9 mouse cellular contexts compared by ENCODE assay signal in the genomic region with DNA sequence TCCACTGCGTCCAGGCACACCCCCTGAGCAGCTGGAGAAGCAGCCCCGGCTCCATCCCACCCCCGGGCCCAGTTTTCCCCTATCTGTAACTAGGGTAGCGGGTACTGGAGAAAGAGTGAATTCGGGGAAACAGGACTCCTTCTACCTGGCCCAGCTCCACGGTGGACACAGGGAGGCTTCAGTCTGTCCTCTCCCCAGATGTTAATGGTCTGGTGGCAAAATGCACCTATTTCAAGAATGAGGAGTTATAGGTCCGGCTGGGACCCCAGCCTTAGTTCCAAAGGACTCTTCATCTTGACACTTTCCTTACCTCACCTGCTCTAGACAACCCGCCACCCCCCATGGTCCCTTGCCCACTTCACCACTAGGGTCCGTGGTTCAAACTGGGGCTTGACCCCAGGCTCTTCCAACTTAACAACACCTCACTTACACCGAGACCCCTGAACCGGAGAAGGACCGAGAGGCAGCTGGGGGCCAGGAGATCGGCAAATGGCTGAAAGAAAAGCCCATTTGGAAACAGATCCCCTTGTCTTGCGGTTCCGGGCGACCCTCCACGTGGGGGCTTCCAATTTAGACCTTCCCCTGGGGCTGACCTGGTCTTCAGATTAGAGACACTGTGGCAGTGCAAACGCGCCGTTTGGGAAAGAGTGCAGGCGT. TPM values are rescaled to one million over a fixed set of nuclear protein-coding genes. Genes with fewer than 3 reads are reported as not detected.
DNase-seq lines count a peak whose midpoint lies in the region; TF ChIP-seq lines count a peak whose summit lies in the region.
"Had no signal": no experiment of that assay in that cellular context is flagged by ENCODE, and none has a peak within 500 bp of the region (broad histone marks: within the 10 kb centered on the region; RNA-seq: fewer than 3 reads in every experiment).

No protein-coding gene starts in this region.

- peaks cover 2% of the 10 kb centered on the region; the same call in 1 of the 2 replicates for H3K36me3 ChIP-seq in heart, adult 2 months (ENCODE audit: control insufficient read depth, insufficient read depth, low read length)
- H3K36me3 ChIP-seq in ES-E14 (ENCODE audit: control insufficient read depth, insufficient read depth, low read length, poor library complexity, severe bottlenecking), result no peaks in the 10 kb centered on the region
- peaks cover 24% of the 10 kb centered on the region for H3K36me3 ChIP-seq in hindbrain, embryonic 10.5 days
- H3K36me3 ChIP-seq in midbrain, embryonic 10.5 days, result peaks cover 23% of the 10 kb centered on the region

- 11% methylated on average over 21 of the region's 21 CpGs for WGBS in heart, adult 2 months
- WGBS in hindbrain, embryonic 10.5 days, result 1% methylated on average over 21 of the region's 21 CpGs
- WGBS in midbrain, embryonic 10.5 days, result under 1% methylated on average over 21 of the region's 21 CpGs

- TF ChIP-seq POLR2A in heart, adult 2 months (IDR thresholded peaks at IDR 0.05; ENCODE audit: insufficient read depth, low read depth, low read length), result no peak

- peak overlapping the region; percentile 83 for H3K9ac ChIP-seq in heart, adult 2 months (ENCODE audit: low read depth, low read length)
- H3K9ac ChIP-seq in ES-E14 (ENCODE audit: insufficient read depth, low read depth, low read length, poor library complexity, severe bottlenecking), result peak overlapping the region; percentile 63; the same call in 1 of the 2 replicates

- H3K27ac ChIP-seq in heart, adult 2 months, result peak overlapping the region; percentile 79
- no peak overlapping the region for H3K27ac ChIP-seq in ES-E14 (ENCODE audit: insufficient read depth, low read depth, low read length, poor library complexity, severe bottlenecking)
- peak overlapping the region; percentile 95 for H3K27ac ChIP-seq in hindbrain, embryonic 10.5 days
- peak overlapping the region; percentile 96 for H3K27ac ChIP-seq in midbrain, embryonic 10.5 days (replicated peaks)

- intact Hi-C loops in heart, adult 2 months (cut with DNase I), result no loop called here
- intact Hi-C loops in heart, postnatal 14 days (cut with DNase I), result no loop called here

- H3K27me3 ChIP-seq in heart, adult 2 months (ENCODE audit: control insufficient read depth, insufficient read depth, low read length), result no peaks in the 10 kb centered on the region
- H3K27me3 ChIP-seq in hindbrain, embryonic 10.5 days (ENCODE audit: insufficient read depth, poor library complexity, severe bottlenecking), result peaks cover 83% of the 10 kb centered on the region
- H3K27me3 ChIP-seq in midbrain, embryonic 10.5 days (ENCODE audit: low read depth, poor library complexity, severe bottlenecking), result peaks cover 53% of the 10 kb centered on the region

- in situ Hi-C loops in ES-E14 (cut with MboI; ENCODE audit: low sequenced_read_pairs in 2 of 2, unreplicated experiment in 2 of 2), result no loop called here

- H3K9me3 ChIP-seq in ES-E14 (ENCODE audit: control insufficient read depth, insufficient read depth, low read depth, low read length), result no peaks in the 10 kb centered on the region
- H3K9me3 ChIP-seq in hindbrain, embryonic 10.5 days, result no peaks in the 10 kb centered on the region
- H3K9me3 ChIP-seq in midbrain, embryonic 10.5 days (replicated peaks), result no peaks in the 10 kb centered on the region

- H3K4me3 ChIP-seq in heart, adult 2 months, result peak overlapping the region; percentile 60
- peak overlapping the region; percentile 84 to 89 for H3K4me3 ChIP-seq in ES-E14 (ENCODE audit: insufficient read depth in 1 of 2, low read depth in 1 of 2, low read length in 2 of 2, poor library complexity in 1 of 2, severe bottlenecking in 1 of 2)
- peak overlapping the region; percentile 83 for H3K4me3 ChIP-seq in hindbrain, embryonic 10.5 days
- peak overlapping the region; percentile 89 for H3K4me3 ChIP-seq in midbrain, embryonic 10.5 days

- H3K4me1 ChIP-seq in heart, adult 2 months (ENCODE audit: control insufficient read depth, insufficient read depth, low read length), result peaks cover 3% of the 10 kb centered on the region
- peaks cover 10 to 47% of the 10 kb centered on the region in 2 experiments for H3K4me1 ChIP-seq in ES-E14 (ENCODE audit: control insufficient read depth in 2 of 2, insufficient read depth in 2 of 2, low read length in 2 of 2, poor library complexity in 1 of 2)
- H3K4me1 ChIP-seq in hindbrain, embryonic 10.5 days (replicated peaks), result peaks cover 80% of the 10 kb centered on the region
- peaks cover 77% of the 10 kb centered on the region for H3K4me1 ChIP-seq in midbrain, embryonic 10.5 days

- TF ChIP-seq EP300 in heart, adult 2 months (IDR thresholded peaks at IDR 0.05; ENCODE audit: insufficient read depth, low read depth, low read length), result no peak

- TF ChIP-seq CTCF in heart, adult 2 months (IDR thresholded peaks at IDR 0.05), result no peak

- no peaks in the 10 kb centered on the region for H3K79me2 ChIP-seq in heart, adult 2 months (replicated peaks; ENCODE audit: control insufficient read depth, insufficient read depth, low read length)

- no peak for DNase-seq in heart, adult 2 months
- no peak for DNase-seq in heart, postnatal 14 days
- DNase-seq in ES-E14 (ENCODE audit: low read depth, low spot score), result no peak
- DNase-seq in hindbrain, embryonic 10.5 days (ENCODE audit: low spot score), result no peak
- no peak for DNase-seq in midbrain, embryonic 10.5 days (ENCODE audit: low spot score)
- no peak for DNase-seq in urinary bladder, postnatal 14 days (ENCODE audit: low spot score)
- no peak for DNase-seq in urinary bladder, adult 18-20 months (ENCODE audit: low spot score in 2 of 2)
- DNase-seq in right cerebral cortex, adult 18-20 months, result no peak
- DNase-seq: kidney, postnatal 10 days had no signal

TF ChIP-seq in ES-E14, 5 proteins besides CTCF, POLR2A, EP300 and RAD21:
- TF ChIP-seq ZC3H11A (IDR thresholded peaks at IDR 0.05; ENCODE audit: borderline replicate concordance, low read depth, low read length) (no peak), MAFK (IDR thresholded peaks at IDR 0.05; ENCODE audit: insufficient read depth, low read depth, low read length) (no peak), CHD2 (IDR thresholded peaks at IDR 0.05; ENCODE audit: low read depth, low read length) (no peak), ZNF384 (IDR thresholded peaks at IDR 0.05; ENCODE audit: low read depth, low read length) (no peak), HCFC1 (IDR thresholded peaks at IDR 0.05; ENCODE audit: borderline replicate concordance, insufficient read depth, low read length) (no peak)

RNA-seq across cellular contexts. Expression of gene Sema3f, which starts 1.7 kb away (rescaled TPM):
- 10 to 100 TPM; 13.4 to 16.8 TPM for total RNA-seq in heart, adult 2 months (2021)
- polyA plus RNA-seq in heart, adult 2 months (2012; rRNA removed), result 29.1 and 31.8 TPM in 2 replicates
- total RNA-seq in heart, postnatal 14 days (2021), result 10 to 100 TPM; 17.7 to 18.0 TPM
- 11.5 and 11.6 TPM in 2 replicates for total RNA-seq in ES-E14 (2012; rRNA removed)
- polyA plus RNA-seq in hindbrain, embryonic 10.5 days (2016; fragmentation: Nextera tagmentation; extraction: Ambion mirVana), result 14.5 and 16.4 TPM in 2 replicates
- 14.9 and 17.2 TPM in 2 replicates for polyA plus RNA-seq in midbrain, embryonic 10.5 days (2016; fragmentation: Nextera tagmentation; extraction: Ambion mirVana)

RNA-seq across cellular contexts. Expression of gene Gnat1, which starts 29.1 kb away (rescaled TPM):
- total RNA-seq in heart, adult 2 months (2021), result not detected
- not detected in 2 replicates for polyA plus RNA-seq in heart, adult 2 months (2012; rRNA removed)
- not detected for total RNA-seq in heart, postnatal 14 days (2021)
- total RNA-seq in ES-E14 (2012; rRNA removed), result 1.2 and 1.8 TPM in 2 replicates
- 2.6 and 3.1 TPM in 2 replicates for polyA plus RNA-seq in hindbrain, embryonic 10.5 days (2016; fragmentation: Nextera tagmentation; extraction: Ambion mirVana)
- 3.2 and 3.6 TPM in 2 replicates for polyA plus RNA-seq in midbrain, embryonic 10.5 days (2016; fragmentation: Nextera tagmentation; extraction: Ambion mirVana)

RNA-seq across cellular contexts. Expression of gene Slc38a3, which starts 39.2 kb away (rescaled TPM):
- total RNA-seq in heart, adult 2 months (2021), result 10 to 100 TPM; 71.5 to 88.3 TPM
- 162 and 314 TPM in 2 replicates for polyA plus RNA-seq in heart, adult 2 months (2012; rRNA removed)
- total RNA-seq in heart, postnatal 14 days (2021), result 10 to 100 TPM; 48.6 to 53.3 TPM
- 2.9 and 8.9 TPM in 2 replicates for total RNA-seq in ES-E14 (2012; rRNA removed)
- polyA plus RNA-seq in hindbrain, embryonic 10.5 days (2016; fragmentation: Nextera tagmentation; extraction: Ambion mirVana), result 6.4 and 7.2 TPM in 2 replicates
- 9.3 and 11.6 TPM in 2 replicates for polyA plus RNA-seq in midbrain, embryonic 10.5 days (2016; fragmentation: Nextera tagmentation; extraction: Ambion mirVana)
